Mouse (Mus musculus): ENCODE results near the gene Pld3. TPM values are rescaled to one million over a fixed set of nuclear protein-coding genes. Genes with fewer than 3 reads are reported as not detected.

The Pld3 gene
- total RNA-seq, 2 experiments from 2014 or later = 123 to 147 TPM

DNA sequence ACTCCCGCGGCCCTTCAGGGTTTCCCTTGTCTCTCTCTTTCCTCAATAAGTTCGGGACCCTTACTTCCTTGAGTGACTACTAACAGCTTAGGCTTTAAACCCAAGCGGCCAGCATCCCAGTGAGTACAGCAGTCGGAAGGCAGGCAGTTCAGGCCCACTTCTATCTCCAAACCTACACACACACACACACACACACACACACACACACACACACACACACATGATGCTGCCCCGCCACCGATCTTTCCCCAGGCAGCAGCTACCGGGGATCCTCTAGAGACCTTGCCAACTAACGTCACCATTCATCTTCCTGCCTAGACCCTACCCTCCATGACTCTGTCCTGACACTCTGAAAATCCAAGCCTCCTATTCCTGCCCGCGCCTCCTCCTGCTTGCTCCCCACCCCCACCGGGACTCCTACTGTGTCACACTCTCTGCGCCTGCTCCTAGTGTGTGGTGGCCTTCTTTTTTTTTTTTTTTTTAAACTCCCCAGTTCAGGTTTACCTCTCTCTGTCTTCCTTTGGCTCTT lies 65.2 kb downstream of the Pld3 start:
- peak; percentile 56 to 67 for DNase-seq (ENCODE audit: low spot score in 2 of 2)

- peak; percentile 100 for DNase-seq (ENCODE audit: low spot score in 2 of 2)
These were observed 66.0 kb downstream of the Pld3 start, which contains the start of gene Sertad1 for GRCm38 (mm10) chr7:27486770-27487697. Gene Sertad1, plus strand, starts transcription at chr7:27486910.

DNA sequence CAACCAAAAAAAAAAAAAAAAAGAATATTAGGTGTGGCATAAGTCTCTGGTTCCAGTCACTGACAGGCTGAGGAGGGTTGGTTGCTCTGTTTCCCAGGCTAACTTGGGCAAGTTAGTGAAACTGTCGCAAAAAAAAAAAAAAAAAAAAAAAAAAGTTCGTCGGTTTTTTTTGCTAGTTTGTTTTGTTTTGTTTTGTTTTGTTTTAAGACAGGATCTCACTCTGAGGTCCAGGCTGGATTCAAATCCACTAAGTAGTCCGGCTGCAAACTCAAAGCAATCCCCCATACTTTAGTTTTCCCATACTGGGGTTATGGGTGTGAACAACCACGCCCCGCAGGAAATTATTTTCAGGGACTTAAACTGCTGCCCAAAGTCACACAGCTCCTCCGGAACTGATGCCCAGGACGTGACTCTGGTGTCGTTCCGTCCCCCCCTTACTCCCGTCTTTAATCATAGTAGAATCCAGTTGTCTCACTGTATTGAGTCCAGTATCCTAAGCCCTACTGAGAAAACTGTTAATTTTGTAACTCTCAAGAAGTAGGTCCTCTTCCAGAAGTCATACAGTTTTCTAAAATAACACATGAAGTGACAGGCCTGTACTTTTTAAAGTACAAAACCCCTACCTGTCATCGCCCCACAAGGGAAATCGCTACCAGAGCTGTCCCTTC lies 66.8 kb downstream of the Pld3 start:
- peak in 1 of 2 experiments; percentile 34 for DNase-seq (ENCODE audit: low spot score in 2 of 2)

GRCm38 (mm10) chr7:27483860-27484259 lies 69.2 kb downstream of the Pld3 start:
- no peak for DNase-seq (ENCODE audit: low spot score in 2 of 2)

Other genes with a start within 250 kb of the Pld3 start
- gene Ltbp4, start 215.5 kb downstream of the Pld3 start, total RNA-seq (2021) = 10 to 100 TPM; 88.5 to 90.6 TPM
- 10 to 100 TPM; 18.3 to 19.4 TPM for gene Shkbp1, start 197.2 kb downstream of the Pld3 start, total RNA-seq (2021)
- gene Gm20479, start 195.8 kb downstream of the Pld3 start, total RNA-seq (2021) = 1 to 10 TPM in 1 of 2 experiments, not detected in 1; 1.7 TPM
- 1 to 10 TPM; 2.9 to 3.1 TPM for gene Sptbn4, start 105.5 kb downstream of the Pld3 start, total RNA-seq (2021)
- 10 to 100 TPM; 40.1 to 56.1 TPM for gene Blvrb, start 105.2 kb downstream of the Pld3 start, total RNA-seq (2021)
- gene Sertad3, start 79.5 kb downstream of the Pld3 start, total RNA-seq (2021) = 10 to 100 TPM; 10.6 to 11.5 TPM
- 10 to 100 TPM; 17.3 to 23.7 TPM for gene Sertad1, start 66.3 kb downstream of the Pld3 start, total RNA-seq (2021)
- gene Prx, start 53.9 kb downstream of the Pld3 start, total RNA-seq (2021) = 1 to 10 TPM; 2.6 to 3.0 TPM
- gene Hipk4, start 30.0 kb downstream of the Pld3 start, total RNA-seq (2021) = under 1 TPM; 0.26 to 0.40 TPM
- gene 2310022A10Rik, start within 50 bp of the Pld3 start, total RNA-seq (2021) = 10 to 100 TPM; 13.5 to 18.9 TPM
- gene Akt2, start 38.3 kb upstream of the Pld3 start, total RNA-seq (2021) = 100 to 1,000 TPM; 209 to 250 TPM
- gene Ttc9b, start 100.7 kb upstream of the Pld3 start, total RNA-seq (2021) = not detected
- gene Map3k10, start 121.4 kb upstream of the Pld3 start, total RNA-seq (2021) = 10 to 100 TPM; 30.3 to 33.4 TPM
- gene Zfp607b, start 136.1 kb upstream of the Pld3 start, total RNA-seq (2021) = 1 to 10 TPM; 1.2 to 2.0 TPM
- 10 to 100 TPM; 13.3 to 16.2 TPM for gene Zfp60, start 178.2 kb upstream of the Pld3 start, total RNA-seq (2021)